Mouse (Mus musculus) forebrain, postnatal 0 days (tissue): ENCODE measurements around the gene Rab43. TPM values are rescaled to one million over a fixed set of nuclear protein-coding genes. Genes with fewer than 3 reads are reported as not detected.

Experiments
- ATAC-seq: fragments of 200-750 bp; cut with Nextera tagmentation; 2 replicates; pipeline ENCODE4 v1.8.0; 2017; ENCODE audit warnings: mild to moderate bottlenecking, moderate library complexity
- DNase-seq: peaks from one replicate; pipeline ENCODE4 v3.0.0-alpha.2; 2015
- H3K27ac ChIP-seq: fragments of 300-500 bp; sonication (generic); 2 replicates; pipeline ENCODE4 v1.5.1; 2014; ENCODE audit warnings: low read depth, mild to moderate bottlenecking, antibody characterized with exemption, low read length, moderate library complexity, mixed read lengths
- H3K27me3 ChIP-seq: fragments of 300-500 bp; sonication (generic); 2 replicates; pipeline ENCODE4 v1.6.1; 2014; ENCODE audit warnings: mild to moderate bottlenecking, low read length, mixed read lengths; ENCODE audit not compliant: insufficient read depth
- H3K36me3 ChIP-seq: fragments of 300-500 bp; sonication (generic); 2 replicates; pipeline ENCODE4 v1.6.1; 2014; ENCODE audit warnings: mild to moderate bottlenecking, moderate library complexity; ENCODE audit not compliant: insufficient read depth
- H3K4me1 ChIP-seq: fragments of 300-500 bp; sonication (generic); 2 replicates; pipeline ENCODE4 v1.6.1; 2014; ENCODE audit warnings: antibody characterized with exemption; ENCODE audit not compliant: insufficient read depth
- H3K4me2 ChIP-seq: fragments of 300-500 bp; sonication (generic); 2 replicates; pipeline ENCODE4 v1.6.1; 2014; ENCODE audit warnings: low read depth, mild to moderate bottlenecking, moderate library complexity
- H3K4me3 ChIP-seq: fragments of 300-500 bp; sonication (generic); 2 replicates; pipeline ENCODE4 v1.5.1; 2014; ENCODE audit warnings: low read depth, low read length, mixed read lengths
- H3K9ac ChIP-seq: fragments of 300-500 bp; sonication (generic); 2 replicates; pipeline ENCODE4 v1.6.1; 2014; ENCODE audit warnings: mild to moderate bottlenecking
- H3K9me3 ChIP-seq: fragments of 300-500 bp; sonication (generic); 2 replicates; pipeline ENCODE4 v1.6.1; 2016; ENCODE audit warnings: low read length
- CTCF ChIP-seq: sonication (generic); IDR thresholded peaks from 2 replicates; pipeline ENCODE4 v1.5.1; 2016; ENCODE audit warnings: antibody characterized with exemption, control low read depth, low read depth
- WGBS: fragments of 180-500 bp; shearing (Covaris S2); extraction: QIAGEN DNeasy Blood & Tissue Kit; methylation state at CpG from one replicate; pipeline ENCODE4 v1.1.7; 2014; 5-methylcytosine and 5-hydroxymethylcytosine counted together
- polyA plus RNA-seq: library from polyadenylated mRNA; unstranded; fragments of >200 nt; fragmentation: Nextera tagmentation; extraction: Ambion mirVana; gene quantifications from 2 replicates; pipeline ENCODE4 v1.2.1, GENCODE M21; 2015
- total RNA-seq: library from RNA; depleted of rRNA; stranded (reverse); fragments of >200 nt; gene quantifications from 2 replicates; pipeline ENCODE4 v1.2.3, GENCODE M21; 2014

The Rab43 gene
- total and polyA plus RNA-seq, 2 experiments from 2014 or later: 9.3 to 24.3 TPM

- Histone ChIP-seq H3K4me3 (no peak overlapping the region), H3K4me1 (no peaks in the 10 kb centered on the region), H3K27me3 (no peaks in the 10 kb centered on the region), H3K9me3 (no peaks in the 10 kb centered on the region), H3K36me3 (peaks cover 4% of the 10 kb centered on the region; the same call in 1 of the 2 replicates), H3K4me2 (no peak overlapping the region), H3K27ac (no peak overlapping the region), H3K9ac (no peak overlapping the region)
- ATAC-seq (no peak), DNase-seq (no peak)
- WGBS: 93% methylated on average over 2 of the region's 2 CpGs
- no peak for TF ChIP-seq CTCF
Measured at GRCm38 (mm10) chr6:87809144-87809543, 2.8 kb downstream of the Rab43 start.

GRCm38 (mm10) chr6:87808521-87808920 lies 3.4 kb downstream of the Rab43 start:
- Histone ChIP-seq H3K27me3 (no peaks in the 10 kb centered on the region), H3K36me3 (peaks cover 4% of the 10 kb centered on the region; the same call in 1 of the 2 replicates), H3K9ac (no peak overlapping the region), H3K9me3 (no peaks in the 10 kb centered on the region), H3K4me3 (no peak overlapping the region), H3K27ac (no peak overlapping the region), H3K4me2 (no peak overlapping the region), H3K4me1 (no peaks in the 10 kb centered on the region)
- ATAC-seq: no peak
- TF ChIP-seq CTCF: no peak
- DNase-seq: no peak
- WGBS: 74% methylated on average over 3 of the region's 3 CpGs

- Histone ChIP-seq H3K9ac (no peak overlapping the region), H3K27ac (no peak overlapping the region), H3K9me3 (no peaks in the 10 kb centered on the region), H3K36me3 (peaks cover 4% of the 10 kb centered on the region; the same call in 1 of the 2 replicates), H3K4me3 (no peak overlapping the region), H3K27me3 (no peaks in the 10 kb centered on the region), H3K4me1 (no peaks in the 10 kb centered on the region), H3K4me2 (no peak overlapping the region)
- ATAC-seq (no peak), DNase-seq (no peak)
- WGBS: 85% methylated on average over 4 of the region's 4 CpGs
- TF ChIP-seq CTCF: no peak
Measured at GRCm38 (mm10) chr6:87807735-87808440, 4.1 kb downstream of the Rab43 start.

GRCm38 (mm10) chr6:87806857-87807256 lies 5.1 kb downstream of the Rab43 start:
- WGBS: 53% methylated on average over 2 of the region's 2 CpGs
- no peak for ATAC-seq

GRCm38 (mm10) chr6:87806028-87806427 lies 5.9 kb downstream of the Rab43 start:
- ATAC-seq (no peak), DNase-seq (no peak)
- Histone ChIP-seq H3K27me3 (no peaks in the 10 kb centered on the region), H3K36me3 (peaks cover 4% of the 10 kb centered on the region; the same call in 1 of the 2 replicates), H3K9ac (no peak overlapping the region), H3K4me1 (no peaks in the 10 kb centered on the region), H3K27ac (no peak overlapping the region), H3K4me2 (no peak overlapping the region), H3K4me3 (no peak overlapping the region), H3K9me3 (no peaks in the 10 kb centered on the region)
- WGBS: 92% methylated on average over 2 of the region's 2 CpGs
- no peak for TF ChIP-seq CTCF

More at GRCm38 (mm10) chr6:87806857-87807256, 5.1 kb downstream of the Rab43 start:
- Histone ChIP-seq H3K4me1 (no peaks in the 10 kb centered on the region), H3K9me3 (no peaks in the 10 kb centered on the region), H3K36me3 (peaks cover 4% of the 10 kb centered on the region; the same call in 1 of the 2 replicates), H3K4me3 (no peak overlapping the region), H3K4me2 (no peak overlapping the region), H3K27me3 (no peaks in the 10 kb centered on the region), H3K9ac (no peak overlapping the region), H3K27ac (no peak overlapping the region)
- no peak for DNase-seq
- TF ChIP-seq CTCF: no peak

- ATAC-seq (no peak), DNase-seq (no peak)
- no peak overlapping the region for H3K27ac ChIP-seq
- H3K9ac ChIP-seq: no peak overlapping the region
- H3K9me3 ChIP-seq: no peaks in the 10 kb centered on the region
- H3K4me3 ChIP-seq: no peak overlapping the region
- WGBS: 95% methylated on average over 7 of the region's 7 CpGs
- no peak overlapping the region for H3K4me2 ChIP-seq
- TF ChIP-seq CTCF: no peak
- no peaks in the 10 kb centered on the region for H3K4me1 ChIP-seq
- H3K27me3 ChIP-seq: no peaks in the 10 kb centered on the region
- H3K36me3 ChIP-seq: peaks cover 4% of the 10 kb centered on the region; the same call in 1 of the 2 replicates
Measured at GRCm38 (mm10) chr6:87805448-87805847, 6.5 kb downstream of the Rab43 start.

- Histone ChIP-seq H3K9me3 (no peaks in the 10 kb centered on the region), H3K27ac (no peak overlapping the region), H3K4me3 (no peak overlapping the region), H3K9ac (no peak overlapping the region), H3K27me3 (no peaks in the 10 kb centered on the region), H3K4me2 (no peak overlapping the region), H3K4me1 (no peaks in the 10 kb centered on the region), H3K36me3 (peaks cover 4% of the 10 kb centered on the region; the same call in 1 of the 2 replicates)
- no peak for ATAC-seq
- WGBS: 73% methylated on average over 7 of the region's 7 CpGs
- no peak for TF ChIP-seq CTCF
- no peak for DNase-seq
Measured at GRCm38 (mm10) chr6:87804886-87805285, 7.1 kb downstream of the Rab43 start.
